Mouse (Mus musculus): ENCODE measurements around the gene Cd8b1. TPM values are rescaled to one million over a fixed set of nuclear protein-coding genes. Genes with fewer than 3 reads are reported as not detected.
A peak's percentile ranks its signal among the peaks of the same experiment; 100 is the strongest.
"Not testable (repeated sequence)": the region's sequence is repeated elsewhere in the genome, so short reads cannot be mapped to it uniquely, and the experiment has no call there.

Cd8b1 gene
- total RNA-seq (2021): 1 to 10 TPM; 1.7 TPM
- long read RNA-seq, experiment 1, transcript Cd8b1-201 (6 exons, 1,483 nt): major isoform, 6 of 6 reads
- long read RNA-seq, experiment 1, partial matches to known transcripts: 0 of 6 reads
- long read RNA-seq, experiment 1, other reads (novel, unspliced or antisense): 0 of 6 reads
- long read RNA-seq, experiment 2, partial matches to known transcripts: 0 of 1 reads
- long read RNA-seq, experiment 2, other reads (novel, unspliced or antisense): 0 of 1 reads

DNA sequence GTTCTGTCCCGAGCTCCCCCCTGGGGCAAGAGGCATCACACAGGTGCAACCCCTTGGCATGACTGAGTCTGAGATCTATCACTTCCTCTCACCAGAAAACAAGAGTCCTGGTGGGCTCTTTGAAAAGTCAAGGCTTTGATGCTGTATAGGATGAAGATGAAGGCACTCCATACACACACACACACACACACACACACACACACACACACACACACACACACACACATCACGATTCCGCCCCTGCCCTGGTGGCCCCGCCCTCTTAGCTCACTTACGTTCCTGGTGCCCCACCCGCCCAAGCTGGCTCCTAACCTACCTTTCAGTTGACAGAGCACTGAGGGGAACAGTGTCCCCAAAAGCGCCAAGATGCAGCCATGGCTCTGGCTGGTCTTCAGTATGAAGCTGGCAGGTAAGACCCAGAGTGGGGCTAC, at the start of gene Cd8b1:
Gene Cd8b1 (plus strand): TSS at position 298 of the 431 bp plus-strand sequence.
- no peak for DNase-seq

DNA sequence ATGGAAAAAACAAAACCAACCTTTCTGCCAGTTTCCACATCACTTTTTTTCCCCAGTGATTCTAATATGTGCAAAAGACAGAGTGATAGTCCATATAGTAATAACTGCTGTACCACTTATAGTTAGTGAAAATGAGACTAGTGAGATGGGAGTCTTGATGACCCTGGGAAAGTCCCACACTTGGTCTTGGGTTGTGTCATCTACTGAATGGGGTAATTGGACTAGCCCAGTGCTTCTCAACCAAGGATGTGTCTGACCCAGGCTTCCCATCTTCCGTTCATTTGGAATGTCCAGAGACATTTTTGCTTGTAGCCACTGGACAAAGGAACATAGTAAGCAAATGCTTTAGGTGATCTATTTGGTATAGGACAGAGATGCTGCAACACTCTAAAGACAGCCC, 48.9 kb upstream of the Cd8b1 start:
- no peak for DNase-seq

DNA sequence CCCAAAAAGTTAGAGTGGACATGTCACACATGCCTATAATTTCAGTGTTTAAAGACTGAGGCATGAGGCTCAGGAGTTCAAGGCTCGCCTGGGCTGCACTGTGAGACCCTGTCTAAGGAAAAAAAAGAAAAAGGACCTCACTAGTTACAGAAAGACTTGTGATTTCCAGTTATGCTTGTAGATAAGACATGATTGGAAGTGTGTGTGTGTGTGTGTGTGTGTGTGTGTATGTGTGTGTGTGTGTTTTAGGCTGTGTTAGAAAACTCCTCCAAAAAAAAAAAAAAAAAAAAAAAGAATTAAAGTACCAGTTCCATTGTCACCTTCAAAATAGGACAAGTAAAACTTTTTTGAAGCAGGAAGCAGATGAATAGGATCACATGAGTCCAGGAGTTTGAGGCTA, 48.0 kb upstream of the Cd8b1 start:
- no peak for DNase-seq

DNA sequence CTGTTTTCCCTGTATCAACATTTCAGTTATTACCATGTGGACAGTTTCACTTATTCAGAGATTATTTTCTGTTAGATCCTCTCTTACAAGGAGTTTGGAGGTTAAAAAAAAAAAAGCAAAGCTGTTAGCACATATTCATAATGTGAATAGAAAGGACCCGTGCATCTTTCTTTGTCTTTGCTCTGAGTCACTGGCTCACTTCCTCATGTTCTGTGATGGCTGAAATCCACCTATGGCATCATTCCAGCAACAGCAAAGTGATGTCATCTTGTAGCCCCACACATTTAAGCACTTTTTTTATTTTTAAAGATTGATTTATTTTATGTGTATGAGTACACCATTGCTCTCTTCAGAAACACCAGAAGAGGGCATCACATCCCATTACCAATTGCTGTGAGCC, 43.2 kb upstream of the Cd8b1 start:
- peak; percentile 11 for DNase-seq

DNA sequence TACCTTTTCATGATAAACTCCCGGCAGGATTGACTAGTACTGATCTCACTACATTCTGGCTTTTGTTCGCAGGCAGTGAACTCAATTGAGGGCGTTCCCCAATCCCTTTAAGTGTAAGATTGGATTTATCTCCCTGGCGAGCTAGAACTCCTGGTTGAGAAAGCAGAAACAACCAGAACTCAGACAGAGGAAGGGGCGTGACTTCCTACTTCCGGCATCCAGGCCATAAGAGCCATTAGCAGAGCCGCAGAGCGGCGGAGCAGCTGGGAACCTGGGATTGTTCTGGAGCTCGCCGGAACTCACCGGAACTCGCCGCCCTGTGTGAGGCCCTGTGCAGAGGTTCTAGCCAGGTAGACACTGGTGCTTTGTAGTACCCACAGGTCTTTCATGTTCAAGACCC, 29.1 kb upstream of the Cd8b1 start:
- no peak for DNase-seq

DNA sequence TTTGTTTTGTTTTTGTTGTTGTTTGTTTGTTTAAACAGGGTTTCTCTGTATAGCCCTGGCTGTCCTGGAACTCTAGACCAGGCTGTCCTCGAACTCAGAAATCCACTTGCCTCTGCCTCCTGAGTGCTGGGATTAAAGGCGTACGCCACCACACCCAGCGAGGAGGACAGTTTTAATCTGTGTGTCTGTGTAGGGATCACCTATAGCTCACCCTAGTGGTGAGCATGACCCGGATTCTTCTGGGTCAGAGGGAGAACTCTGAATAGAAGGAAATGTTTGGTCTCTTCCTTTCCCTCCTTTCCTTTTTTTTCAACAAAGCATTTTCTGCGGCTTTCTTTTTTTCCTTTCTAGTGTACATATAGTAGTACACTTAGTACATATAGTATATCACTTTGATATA, 27.3 kb upstream of the Cd8b1 start:
- no peak for DNase-seq

DNA sequence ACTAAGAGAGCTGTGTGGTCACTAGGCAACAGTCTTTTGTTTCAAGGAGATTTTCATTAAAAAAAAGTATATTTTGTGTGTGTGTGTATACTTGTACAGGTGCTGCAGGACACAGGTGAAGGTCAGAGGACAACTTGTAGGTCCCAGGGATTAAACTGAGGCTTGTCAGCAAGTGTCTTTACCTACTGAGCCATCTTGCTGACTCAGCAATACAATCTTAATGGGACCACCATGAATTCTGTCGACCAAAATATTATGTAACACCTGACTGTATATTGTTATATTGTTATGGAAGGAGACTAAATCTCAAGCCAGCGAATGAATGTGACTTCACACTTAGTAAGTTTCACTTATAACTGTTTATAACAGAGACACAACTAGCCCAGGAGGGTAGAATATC, 24.5 kb upstream of the Cd8b1 start:
- DNase-seq: no peak

DNA sequence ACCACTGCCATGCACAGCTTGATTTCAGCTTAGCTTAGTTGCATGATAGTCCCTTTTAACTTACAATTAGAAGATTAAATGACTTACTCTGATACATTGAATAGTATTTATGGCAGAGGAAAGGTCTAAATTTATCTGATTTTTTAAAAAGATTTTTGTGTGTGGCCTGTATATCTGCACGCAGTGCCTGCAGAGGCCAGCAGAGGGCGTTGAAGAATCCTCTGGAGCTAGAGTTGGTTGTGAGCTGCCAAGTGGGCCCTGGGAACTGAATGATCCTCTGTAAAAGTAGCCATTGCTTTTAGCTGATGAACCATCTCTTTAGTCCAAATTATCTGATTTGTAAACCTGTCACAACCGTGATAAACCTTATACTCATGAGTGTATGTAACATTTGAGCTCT, 23.8 kb upstream of the Cd8b1 start:
- peak; percentile 39 for DNase-seq

DNA sequence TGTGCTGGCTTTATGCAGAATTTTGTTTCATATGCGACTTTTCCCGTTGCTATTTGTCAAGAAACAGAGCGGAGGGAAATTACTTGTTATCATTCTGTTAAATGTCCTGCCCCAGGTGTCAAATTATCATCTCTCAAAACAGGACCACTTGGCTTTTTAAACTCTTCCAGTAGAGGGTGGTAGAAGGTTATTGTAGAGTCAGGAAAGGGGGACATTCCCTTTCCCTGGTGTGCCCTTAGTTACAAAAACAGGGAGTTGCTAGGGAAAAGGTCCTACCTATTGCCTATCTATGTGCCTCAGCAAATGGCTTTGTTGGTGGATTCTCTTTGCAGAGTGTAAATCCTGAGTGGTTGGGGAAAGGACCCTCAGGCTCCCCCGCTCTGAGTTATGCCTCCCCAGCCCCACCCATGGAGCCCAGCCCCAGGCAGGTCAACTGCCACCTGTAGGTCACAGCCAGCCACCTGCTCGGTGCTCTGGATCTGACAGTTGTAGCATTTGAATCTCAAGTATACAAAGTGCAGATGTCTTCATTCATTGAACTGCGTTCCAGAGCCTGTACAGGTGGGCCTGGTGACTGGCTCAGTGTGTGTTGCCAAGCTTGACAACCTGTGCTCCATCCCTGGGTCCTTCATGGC, 20.4 kb upstream of the Cd8b1 start:
- DNase-seq: no peak

DNA sequence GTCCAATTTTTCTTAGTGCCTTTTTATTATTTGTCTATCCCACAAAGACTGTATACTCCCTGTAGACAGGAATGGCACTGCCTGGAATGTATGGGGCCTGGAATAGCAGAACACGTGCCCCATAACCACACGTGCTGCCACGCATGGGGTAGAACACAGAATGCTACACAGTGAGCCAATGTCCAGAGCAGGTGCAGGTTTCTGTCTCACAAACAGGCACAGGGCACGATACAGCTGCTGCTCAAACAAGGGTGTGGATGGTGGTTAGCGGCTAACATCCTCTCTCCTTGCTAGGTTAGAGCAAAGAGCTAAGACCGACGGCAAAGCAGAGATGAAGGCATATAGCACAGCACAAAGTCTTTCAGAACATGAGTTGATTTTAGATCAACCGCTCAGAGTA, 15.1 kb upstream of the Cd8b1 start:
- no peak for DNase-seq

DNA sequence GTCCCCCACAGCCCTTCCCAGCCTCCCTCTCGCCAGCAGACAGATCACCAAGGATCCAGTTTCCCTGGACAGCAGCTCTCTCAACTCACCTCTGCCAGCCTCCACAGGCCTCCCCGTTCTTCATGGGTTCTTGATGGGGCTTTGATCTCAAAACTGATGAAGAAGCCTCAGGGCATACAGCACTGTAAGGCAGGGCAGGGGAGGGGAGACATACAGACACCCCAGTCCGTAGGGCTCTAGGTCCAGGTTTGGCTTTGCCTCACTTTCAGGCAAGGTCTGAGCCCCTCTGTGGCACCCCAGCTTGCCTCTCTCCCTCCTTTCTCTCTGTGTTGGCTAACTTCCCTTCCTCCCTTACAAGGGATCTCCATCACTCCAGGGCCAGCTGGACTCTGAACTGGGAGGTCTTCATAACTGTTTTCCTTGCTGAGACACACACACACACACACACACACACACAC, 733 bp upstream of the Cd8b1 start, which contains the start of gene Smyd1:
Gene Smyd1 (minus strand): TSS at position 408 of the 458 bp plus-strand sequence.
- no peak for DNase-seq

DNA sequence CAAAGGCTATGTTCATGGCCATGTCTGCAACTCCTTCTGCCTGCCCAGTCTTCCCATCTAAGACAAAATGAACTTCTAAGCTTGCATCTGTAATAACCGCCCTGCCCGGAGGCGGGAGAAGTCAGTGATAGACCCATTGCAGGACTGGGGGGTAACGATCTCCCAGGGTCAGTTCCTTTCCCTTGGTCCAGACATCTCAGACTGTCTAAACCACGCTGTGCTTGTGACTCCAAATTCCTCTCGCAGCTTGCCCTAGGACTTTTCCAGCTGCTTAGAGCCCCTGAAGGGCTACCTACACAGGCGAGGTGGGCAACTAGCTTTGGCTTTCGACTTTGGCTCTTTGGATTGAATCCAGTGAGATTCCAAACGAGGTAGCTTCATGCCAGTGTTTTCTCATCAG, 2.2 kb downstream of the Cd8b1 start:
- DNase-seq: no peak

DNA sequence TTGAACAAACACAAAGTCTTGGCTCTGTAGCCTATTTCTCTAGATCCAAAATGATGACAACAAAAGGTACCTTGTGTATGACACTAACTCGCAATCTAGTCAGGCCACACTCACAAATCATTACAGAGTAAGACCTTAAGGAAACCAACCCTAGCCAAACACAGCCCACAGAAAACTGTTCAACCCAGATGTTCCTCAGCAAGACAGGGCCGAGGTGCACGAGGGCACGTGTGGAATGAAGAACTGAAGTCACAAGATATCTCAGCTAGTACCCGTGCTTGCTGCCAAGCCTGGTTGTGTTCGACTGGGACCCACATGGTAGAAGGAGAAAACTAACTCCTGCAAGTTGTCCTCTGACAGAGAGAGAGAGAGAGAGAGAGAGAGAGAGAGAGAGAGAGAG, 7.3 kb downstream of the Cd8b1 start:
- no peak for DNase-seq

DNA sequence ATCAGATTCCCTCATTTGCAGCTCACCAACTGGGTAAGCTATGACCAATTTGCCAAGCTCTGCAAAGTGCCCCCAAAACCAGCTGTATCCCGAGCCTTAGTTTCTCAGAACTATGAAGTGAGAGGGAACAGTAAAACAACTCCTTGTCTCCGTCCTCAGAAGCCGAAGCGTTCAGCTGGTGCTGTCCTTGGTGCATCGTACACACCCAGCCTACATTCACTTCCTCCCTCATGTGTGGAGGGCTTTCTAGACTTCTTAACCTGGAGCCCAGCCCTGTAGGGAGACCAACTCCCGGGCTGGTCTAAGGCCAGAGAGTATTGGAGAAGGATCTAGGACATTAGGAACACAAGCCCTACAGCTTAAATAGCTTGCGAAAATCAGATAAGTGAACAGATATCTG, 7.9 kb downstream of the Cd8b1 start:
- DNase-seq: no peak

DNA sequence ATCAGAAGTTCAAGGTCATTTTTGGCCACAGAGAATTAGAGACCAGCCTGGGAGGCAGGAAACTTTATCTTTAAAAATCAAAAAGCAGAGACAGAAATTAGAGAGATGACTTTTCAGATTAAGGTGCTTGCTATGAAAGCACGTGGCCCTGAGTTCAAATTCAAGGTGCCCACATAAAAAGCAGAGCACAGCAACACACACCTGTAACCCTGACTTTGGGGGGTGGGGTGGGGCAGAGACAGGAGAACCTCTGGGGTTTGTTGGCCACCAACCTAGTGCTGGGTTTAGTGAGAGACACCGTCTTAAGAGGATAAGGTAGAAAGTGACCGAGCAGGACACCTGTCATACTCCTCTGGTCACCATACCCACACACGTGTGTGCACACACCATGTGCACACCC, 8.9 kb downstream of the Cd8b1 start:
- DNase-seq: not testable (repeated sequence)

DNA sequence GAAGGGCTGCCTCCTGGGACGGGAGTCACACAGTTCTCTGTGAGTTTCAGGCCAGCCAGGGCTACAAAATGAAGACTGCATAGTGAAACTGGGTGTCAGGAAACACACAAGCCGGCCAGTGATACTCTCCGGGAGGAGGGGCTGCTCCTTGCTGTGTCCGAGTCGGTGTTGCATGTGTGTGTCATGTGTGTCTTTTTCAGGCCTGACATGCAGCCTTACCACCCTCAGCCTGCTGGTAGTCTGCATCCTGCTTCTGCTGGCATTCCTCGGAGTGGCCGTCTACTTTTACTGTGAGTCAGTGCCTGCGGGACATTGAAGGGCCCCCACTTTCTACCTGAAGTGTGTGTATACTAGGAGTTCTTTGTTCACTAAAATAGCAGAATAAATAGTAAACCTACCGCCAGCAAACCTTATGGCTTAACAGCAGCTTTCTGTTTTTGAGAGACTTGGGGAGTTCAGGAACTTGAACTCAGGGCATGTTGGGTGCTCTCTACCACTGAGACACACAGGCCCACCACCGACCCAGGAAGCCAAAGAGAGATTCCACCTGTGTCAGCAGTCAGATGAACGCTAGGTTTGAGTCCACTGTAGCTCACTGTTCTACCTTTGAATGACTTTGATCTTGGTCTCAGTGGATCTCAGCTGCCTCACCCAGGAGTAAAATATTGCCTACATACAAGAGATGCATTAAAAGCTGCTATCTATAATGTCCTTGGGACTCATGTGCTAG, 9.8 kb downstream of the Cd8b1 start:
- no peak for DNase-seq

DNA sequence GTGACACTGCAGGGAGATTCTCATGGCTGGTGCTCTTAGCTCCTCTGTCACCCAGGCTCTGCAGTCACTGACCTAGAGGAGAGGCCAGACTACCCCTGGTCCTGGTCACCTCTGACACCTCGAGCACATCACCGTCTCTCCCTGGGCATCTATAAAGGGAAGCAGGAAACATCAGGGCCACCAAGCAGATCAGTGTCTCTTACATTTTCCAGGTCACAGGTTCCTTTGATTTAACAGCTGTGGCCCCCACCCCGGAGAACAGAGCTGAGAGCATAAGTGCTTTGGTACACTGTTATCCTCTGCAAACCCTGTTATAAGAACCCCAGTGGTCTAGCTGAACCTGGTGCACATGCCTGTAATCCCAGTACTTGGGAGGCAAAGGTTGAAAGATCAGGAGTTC, 10.4 kb downstream of the Cd8b1 start:
- DNase-seq: no peak

DNA sequence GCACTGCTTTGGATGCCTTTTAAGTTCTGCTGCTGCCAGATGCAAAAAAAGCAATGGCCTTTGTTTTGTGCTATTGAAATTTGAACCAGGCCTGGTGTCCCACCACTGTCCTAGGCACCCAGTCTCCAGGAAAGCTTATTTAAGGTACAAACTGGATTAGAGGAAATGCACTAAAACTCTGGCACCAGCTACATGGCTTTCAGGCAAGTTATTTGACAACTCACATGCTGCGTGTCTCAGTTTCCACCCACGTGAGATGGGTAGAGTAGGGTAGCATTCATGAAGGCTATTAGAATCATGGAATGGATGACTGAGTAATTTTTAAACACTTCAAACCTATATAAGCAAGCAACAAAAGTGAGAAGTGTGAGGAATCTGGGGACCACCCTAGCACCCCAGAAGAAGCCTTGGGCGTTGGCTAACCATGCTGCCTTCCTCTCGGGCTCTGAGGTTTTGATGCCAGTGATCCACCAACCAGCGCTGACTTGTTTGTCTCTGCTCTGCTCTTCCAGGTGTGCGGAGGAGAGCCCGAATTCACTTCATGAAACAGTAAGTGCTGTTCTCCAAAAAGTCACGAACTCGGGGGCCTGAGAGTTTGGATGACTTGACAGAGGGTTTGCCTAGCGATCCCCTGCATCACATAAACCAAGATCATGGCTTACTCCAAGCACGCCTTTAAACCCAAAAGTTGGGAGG, 11.1 kb downstream of the Cd8b1 start:
- no peak for DNase-seq

DNA sequence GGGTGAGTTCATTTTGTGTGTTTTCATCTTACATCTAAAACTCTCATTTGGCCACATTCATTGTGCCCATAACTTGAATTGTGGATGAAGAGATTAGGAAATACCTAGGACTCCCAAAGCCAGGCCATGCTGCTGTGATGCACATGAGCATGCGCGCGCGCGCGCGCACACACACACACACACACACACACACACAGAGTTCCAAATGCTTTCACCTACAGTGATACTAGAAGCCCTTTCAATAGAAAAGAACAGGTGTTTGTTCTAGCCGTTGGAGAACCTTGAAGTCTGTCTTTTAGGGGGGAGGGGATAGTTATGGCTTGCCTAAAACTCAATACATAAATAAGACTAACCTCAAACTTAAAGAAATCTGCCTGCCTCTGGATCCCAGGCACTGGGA, 15.1 kb downstream of the Cd8b1 start:
- DNase-seq: no peak

DNA sequence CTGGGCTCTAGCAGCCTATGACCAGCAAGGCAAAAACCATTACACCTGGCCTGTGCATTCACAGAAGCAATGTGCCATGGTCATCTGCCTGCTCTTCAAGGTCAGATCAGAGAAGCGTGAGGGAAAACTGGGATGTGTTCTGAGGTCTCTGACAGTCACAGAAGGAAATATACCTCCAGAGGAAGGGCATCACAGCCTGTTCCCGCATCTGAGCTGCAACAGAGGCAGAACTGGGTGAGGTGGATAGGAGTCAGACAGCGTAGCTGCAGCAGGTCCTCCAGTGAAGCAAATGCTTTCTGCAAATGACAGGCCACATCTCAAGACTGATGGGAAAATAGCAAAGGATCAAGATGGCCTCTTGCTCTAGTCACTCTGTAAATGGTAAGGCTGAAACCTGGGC, 16.4 kb downstream of the Cd8b1 start:
- DNase-seq: no peak

DNA sequence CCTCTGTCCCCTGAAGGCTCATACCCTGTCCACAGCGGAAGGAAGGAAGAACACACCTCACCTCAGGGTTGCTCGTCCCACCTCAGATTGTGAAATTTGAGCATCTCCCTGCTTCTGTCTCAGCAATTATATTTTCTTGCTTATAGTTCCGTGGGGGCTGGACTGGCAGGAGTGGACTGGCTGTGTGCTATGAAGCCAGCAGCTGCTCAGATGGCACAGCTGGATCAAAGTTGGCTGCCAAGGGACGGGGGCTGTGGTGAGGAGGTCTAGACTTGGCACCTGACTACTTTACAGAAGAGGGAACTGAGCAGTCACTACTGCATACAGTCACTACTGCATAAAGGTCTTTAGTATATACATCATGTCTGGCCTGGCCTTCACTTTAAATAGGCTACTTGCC, 16.8 kb downstream of the Cd8b1 start:
- no peak for DNase-seq

DNA sequence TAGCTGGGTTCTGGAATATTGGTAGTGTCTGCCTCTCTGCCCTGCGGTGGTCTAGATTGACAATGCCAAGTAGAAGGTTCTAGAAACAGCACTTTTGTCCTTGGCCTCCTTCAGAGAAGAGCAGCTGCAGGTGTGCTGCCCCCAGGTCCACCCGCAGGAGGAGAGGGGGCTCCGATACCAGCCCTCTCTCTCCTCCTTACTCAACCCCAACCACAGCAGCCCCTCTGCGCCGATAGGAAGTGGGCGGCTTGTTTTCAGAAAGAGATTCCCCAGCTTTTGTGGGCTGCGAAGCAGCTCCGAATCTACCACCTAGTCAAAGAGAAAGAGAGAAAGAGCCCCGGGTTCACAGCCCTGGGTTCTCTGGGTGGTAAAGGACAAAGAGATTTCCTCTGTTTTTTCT, 18.6 kb downstream of the Cd8b1 start:
- DNase-seq: no peak

DNA sequence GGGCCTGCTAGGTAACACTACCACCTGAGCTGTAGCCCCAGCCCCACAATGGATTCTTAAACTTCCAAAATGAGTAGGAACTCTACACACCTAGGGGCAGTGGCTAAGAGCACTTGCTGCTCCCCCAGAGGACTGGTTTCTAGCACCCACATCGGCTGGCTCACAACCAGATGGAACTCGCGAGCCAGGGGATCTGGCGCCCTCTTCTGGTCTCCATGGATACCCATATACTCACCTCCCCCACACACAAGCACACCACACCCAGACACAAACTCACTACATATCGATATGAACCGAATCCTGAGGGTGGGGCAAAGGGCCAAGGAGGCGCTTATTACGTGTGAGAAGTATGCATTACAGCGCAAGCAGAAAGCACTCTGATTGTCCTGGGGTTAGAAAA, 25.4 kb downstream of the Cd8b1 start:
- DNase-seq: no peak

Data from adrenal gland, postnatal 10 days (tissue).